Comparison of ENCODE assay signal across 8 mouse cellular contexts in the genomic region with DNA sequence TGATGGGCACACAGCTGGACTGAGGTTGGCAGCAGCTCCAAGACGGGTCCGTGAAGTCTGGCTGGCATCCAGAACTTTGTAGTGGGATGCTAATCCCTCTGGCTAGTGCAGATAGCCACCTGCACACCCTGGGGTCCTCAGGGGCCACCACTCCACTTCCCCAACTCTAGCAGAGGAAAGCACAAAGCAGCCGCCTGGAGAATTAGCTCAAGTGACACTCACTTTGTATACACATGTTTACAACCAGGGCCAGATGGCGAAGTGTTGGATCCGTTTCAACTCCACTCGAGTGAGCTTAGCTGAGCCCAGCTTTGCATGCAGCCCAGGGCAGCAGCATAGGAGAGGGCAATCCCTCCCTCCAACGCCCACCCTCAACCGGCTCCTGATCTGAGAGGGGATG.
A peak's percentile ranks its signal among the peaks of the same experiment; 100 is the strongest.
DNase-seq lines count a peak whose midpoint lies in the region; ATAC-seq and TF ChIP-seq lines count a peak whose summit lies in the region.

No protein-coding gene starts in this region.

- peak; percentile 27; the same call in 1 of the 2 replicates for ATAC-seq in heart, postnatal 0 days (ENCODE audit: insufficient read depth, low read depth)
- peak; percentile 75 for ATAC-seq in midbrain, embryonic 12.5 days (ENCODE audit: low FRiP score, low read depth)
- ATAC-seq in CD4-positive, CD25-positive, alpha-beta regulatory T cell, adult 4 months: no peak
- no peak for ATAC-seq in erythroblast, adult 5-6 weeks (replicated peaks; ENCODE audit: low FRiP score, poor library complexity, severe bottlenecking)

- no peak for TF ChIP-seq EP300 in heart, postnatal 0 days (IDR thresholded peaks at IDR 0.05; ENCODE audit: low read depth)

- intact Hi-C loops in gastrocnemius, postnatal 14 days (cut with DNase I; ENCODE audit: low total_unique reads): loop anchor here (10.0 kb wide), 1 partner anchor 613 kb away; no protein-coding TSS in a partner anchor

- 2% methylated on average over 8 of the region's 8 CpGs for WGBS in heart, postnatal 0 days
- WGBS in midbrain, embryonic 12.5 days: 8% methylated on average over 8 of the region's 8 CpGs

- peak overlapping the region; percentile 21 for H3K4me3 ChIP-seq in heart, postnatal 0 days (ENCODE audit: low read depth, low read length)
- H3K4me3 ChIP-seq in midbrain, embryonic 12.5 days: no peak overlapping the region

- H3K9me3 ChIP-seq in heart, postnatal 0 days (replicated peaks; ENCODE audit: control insufficient read depth, low read length): no peaks in the 10 kb centered on the region
- no peaks in the 10 kb centered on the region for H3K9me3 ChIP-seq in midbrain, embryonic 12.5 days

- no peak overlapping the region; the same call in 1 of the 2 replicates for H3K27ac ChIP-seq in heart, postnatal 0 days (ENCODE audit: low read depth)
- H3K27ac ChIP-seq in midbrain, embryonic 12.5 days (replicated peaks): peak overlapping the region; percentile 67

- peak overlapping the region; percentile 42 for H3K4me2 ChIP-seq in heart, postnatal 0 days (ENCODE audit: low read depth, low read length)
- H3K4me2 ChIP-seq in midbrain, embryonic 12.5 days (replicated peaks): peak overlapping the region; percentile 28; the same call in 1 of the 2 replicates

- TF ChIP-seq CTCF in heart, postnatal 0 days (IDR thresholded peaks at IDR 0.05; ENCODE audit: low read depth): no peak

- no peak overlapping the region for H3K9ac ChIP-seq in heart, postnatal 0 days (replicated peaks; ENCODE audit: low read depth, low read length)
- no peak overlapping the region for H3K9ac ChIP-seq in midbrain, embryonic 12.5 days (replicated peaks)

- H3K36me3 ChIP-seq in heart, postnatal 0 days (replicated peaks; ENCODE audit: control insufficient read depth, insufficient read depth, low read length): no peaks in the 10 kb centered on the region
- no peaks in the 10 kb centered on the region for H3K36me3 ChIP-seq in midbrain, embryonic 12.5 days

- H3K4me1 ChIP-seq in heart, postnatal 0 days (ENCODE audit: control insufficient read depth, insufficient read depth): peaks cover 11% of the 10 kb centered on the region
- H3K4me1 ChIP-seq in midbrain, embryonic 12.5 days: peaks cover 52% of the 10 kb centered on the region

- DNase-seq in gastrocnemius, postnatal 14 days: peak; percentile 30
- no peak for DNase-seq in gastrocnemius, adult 8-10 months (ENCODE audit: low spot score in 2 of 2)
- peak; percentile 30 for DNase-seq in embryo, embryonic 11.5 days (ENCODE audit: low read depth, low spot score)
- DNase-seq in heart, postnatal 0 days (ENCODE audit: low spot score): peak; percentile 57
- DNase-seq in layer of hippocampus, postnatal 14 days (ENCODE audit: low spot score in 2 of 2): peak; percentile 55 to 78

- peaks cover 74% of the 10 kb centered on the region for H3K27me3 ChIP-seq in heart, postnatal 0 days (ENCODE audit: control insufficient read depth, insufficient read depth, low read length)
- H3K27me3 ChIP-seq in midbrain, embryonic 12.5 days: peaks cover 42% of the 10 kb centered on the region

Comparison
In these comparisons a context has a peak if more than half of its experiments do, and no peak if none do; other contexts are left out.
1. DNase-seq: peak in gastrocnemius, postnatal 14 days (single experiment), embryo, embryonic 11.5 days (single experiment), heart, postnatal 0 days (single experiment) and layer of hippocampus, postnatal 14 days (2 of 2); none in gastrocnemius, adult 8-10 months (0 of 2).
2. ATAC-seq: peak in heart, postnatal 0 days (single experiment) and midbrain, embryonic 12.5 days (single experiment); none in CD4-positive, CD25-positive, alpha-beta regulatory T cell, adult 4 months (single experiment) and erythroblast, adult 5-6 weeks (single experiment).